Mouse (Mus musculus) heart, embryonic 12.5 days (tissue): ENCODE data around the gene St6galnac6. TPM values are rescaled to one million over a fixed set of nuclear protein-coding genes. Genes with fewer than 3 reads are reported as not detected.

ENCODE experiments used
- ATAC-seq: fragments of 200-750 bp; cut with Nextera tagmentation; 2 replicates; pipeline ENCODE4 v1.8.0; 2017; ENCODE audit warnings: moderate TSS enrichment, moderate library complexity; ENCODE audit not compliant: insufficient number of reproducible peaks, low FRiP score
- H3K27ac ChIP-seq: fragments of 300-500 bp; sonication (generic); 2 replicates; pipeline ENCODE4 v1.5.1; 2016; ENCODE audit warnings: mild to moderate bottlenecking, moderate library complexity; ENCODE audit not compliant: poor library complexity, severe bottlenecking
- H3K27me3 ChIP-seq: fragments of 300-500 bp; sonication (generic); replicated peaks from 2 replicates; pipeline ENCODE4 v1.6.1; 2016; ENCODE audit warnings: mild to moderate bottlenecking, moderate library complexity
- H3K36me3 ChIP-seq: fragments of 300-500 bp; sonication (generic); 2 replicates; pipeline ENCODE4 v1.6.1; 2016; ENCODE audit warnings: mild to moderate bottlenecking, moderate library complexity
- H3K4me1 ChIP-seq: fragments of 300-500 bp; sonication (generic); replicated peaks from 2 replicates; pipeline ENCODE4 v1.6.1; 2016; ENCODE audit warnings: mild to moderate bottlenecking
- H3K4me2 ChIP-seq: fragments of 300-500 bp; sonication (generic); 2 replicates; pipeline ENCODE4 v1.6.1; 2016; ENCODE audit warnings: mild to moderate bottlenecking, moderate library complexity
- H3K4me3 ChIP-seq: fragments of 300-500 bp; sonication (generic); 2 replicates; pipeline ENCODE4 v1.5.1; 2016; ENCODE audit warnings: mild to moderate bottlenecking
- H3K9ac ChIP-seq: fragments of 300-500 bp; sonication (generic); 2 replicates; pipeline ENCODE4 v1.6.1; 2016; ENCODE audit warnings: mild to moderate bottlenecking, moderate library complexity
- H3K9me3 ChIP-seq: fragments of 300-500 bp; sonication (generic); replicated peaks from 2 replicates; pipeline ENCODE4 v1.6.1; 2016; ENCODE audit warnings: mild to moderate bottlenecking, moderate library complexity
- WGBS: fragments of 180-500 bp; shearing (Covaris S2); methylation state at CpG from one replicate; pipeline ENCODE4 v1.1.7; 2016; 5-methylcytosine and 5-hydroxymethylcytosine counted together
- polyA plus RNA-seq: library from polyadenylated mRNA; unstranded; fragments of >200 nt; fragmentation: Nextera tagmentation; extraction: Ambion mirVana; gene quantifications from 2 replicates; pipeline ENCODE4 v1.2.1, GENCODE M21; 2016

Gene St6galnac6
- polyA plus RNA-seq, 1 experiment from 2014 or later, result 31.6 TPM

DNA sequence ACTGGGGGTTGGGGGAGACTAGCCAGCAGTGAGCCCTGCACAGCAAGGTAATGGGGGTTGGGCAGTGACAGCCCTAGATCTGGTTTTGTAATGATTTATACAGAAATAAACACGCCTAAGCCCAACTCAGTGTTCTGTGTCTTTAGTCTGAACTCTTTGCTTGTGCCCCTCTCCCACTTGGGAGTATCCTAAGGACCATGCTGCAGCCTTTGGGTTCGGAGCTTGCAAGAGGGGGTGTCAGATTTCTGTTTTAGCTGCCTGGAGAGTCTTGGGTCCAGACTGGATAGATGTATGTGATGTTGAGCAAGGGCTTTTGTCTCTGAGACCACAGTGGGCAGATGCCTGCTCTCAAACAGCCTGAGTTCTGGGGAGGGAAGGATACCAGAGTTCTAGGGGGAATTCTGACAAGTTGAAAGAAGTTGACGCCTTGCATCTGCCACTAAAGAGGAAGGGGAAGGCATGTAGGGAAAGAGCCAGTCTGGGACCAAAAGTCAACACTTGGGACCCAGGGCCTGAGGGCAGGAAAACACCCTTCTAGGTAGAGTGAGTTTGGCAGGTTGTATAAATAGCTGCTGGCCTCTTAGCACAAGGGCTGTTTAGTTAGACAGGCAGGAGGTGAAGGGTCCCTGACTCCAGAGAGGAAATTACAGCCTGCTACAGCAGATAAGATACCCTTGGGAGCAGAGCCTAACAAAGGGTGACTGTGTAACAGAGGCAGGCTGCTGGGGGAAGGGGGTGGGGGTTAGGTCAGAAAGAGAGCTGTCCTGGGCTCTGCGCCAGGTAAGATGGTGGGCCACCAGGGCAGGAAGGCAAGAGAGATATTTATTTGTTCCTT is 21.4 kb downstream of the St6galnac6 start:
- Histone ChIP-seq H3K4me2 (peak overlapping the region; percentile 56), H3K4me1 (peaks cover 69% of the 10 kb centered on the region), H3K9ac (peak overlapping the region; percentile 68), H3K27ac (peak overlapping the region; percentile 99), H3K4me3 (peak overlapping the region; percentile 17; the same call in 1 of the 2 replicates), H3K27me3 (no peaks in the 10 kb centered on the region), H3K36me3 (peaks cover 31% of the 10 kb centered on the region), H3K9me3 (peaks cover 3% of the 10 kb centered on the region; the same call in 1 of the 2 replicates)
- peak; percentile 84 for ATAC-seq
- WGBS, result 4% methylated on average over 4 of the region's 4 CpGs

DNA sequence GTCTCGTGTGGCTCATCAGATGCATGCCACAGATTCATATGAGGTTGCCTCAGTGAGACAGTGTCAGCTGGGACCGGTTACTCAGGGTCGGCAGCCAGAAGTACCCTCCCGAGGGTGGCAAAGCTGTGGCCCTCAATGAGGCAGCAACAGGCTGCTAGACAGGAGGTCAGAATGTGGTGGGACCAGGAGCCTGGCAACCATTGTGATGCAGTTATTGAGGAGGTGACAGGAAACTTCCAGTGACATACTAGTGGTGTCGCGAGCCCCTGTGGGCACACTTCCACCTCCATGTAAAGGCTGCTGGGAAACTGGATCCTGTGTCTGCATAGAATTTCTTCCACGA is 22.0 kb downstream of the St6galnac6 start, which contains the start of gene Ak1:
Ak1 (plus strand) TSS at position 242 of the 343 bp plus-strand sequence.
- H3K27ac ChIP-seq, result peak within 1 kb of the TSS; percentile 99
- no peak; the same call in 1 of the 2 replicates for ATAC-seq

DNA sequence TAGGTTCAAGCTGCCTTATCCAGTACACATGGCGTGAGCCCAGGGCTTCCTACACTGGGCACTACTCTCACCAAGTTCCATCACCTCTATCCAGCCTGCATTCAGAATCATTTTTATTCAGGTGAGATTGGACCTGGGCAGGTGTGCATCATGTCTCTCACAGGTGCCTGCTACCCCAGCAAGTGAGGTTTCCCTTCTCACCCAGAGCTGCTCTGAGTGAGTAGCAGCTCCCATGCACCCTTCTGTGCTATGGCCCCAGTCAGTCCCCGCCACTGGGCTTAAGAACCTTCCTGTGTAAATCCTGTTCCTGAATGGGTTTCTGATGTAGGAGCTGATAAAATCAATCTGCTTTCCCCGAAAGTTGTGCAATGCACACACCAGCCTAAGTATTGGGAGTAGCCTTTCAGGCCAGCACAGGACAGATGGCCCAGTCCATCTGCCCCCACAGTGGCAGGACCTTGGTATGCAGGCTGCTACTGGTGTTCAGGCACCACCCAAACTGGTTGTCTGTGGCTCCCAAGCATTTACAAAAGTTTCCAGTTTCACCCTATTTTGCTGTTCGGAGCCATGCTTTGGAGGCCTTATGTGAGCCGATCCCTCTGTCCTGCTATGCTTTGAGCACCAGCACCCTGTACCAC is 24.7 kb downstream of the St6galnac6 start:
- H3K9ac ChIP-seq, result peak overlapping the region; percentile 82; the same call in 1 of the 2 replicates

More for the DNA sequence above, 22.0 kb downstream of the St6galnac6 start, which contains the start of gene Ak1:
- Histone ChIP-seq H3K9ac (peak within 1 kb of the TSS; percentile 68), H3K36me3 (peaks cover 27% of the 10 kb centered on the region), H3K27me3 (no peaks in the 10 kb centered on the region), H3K4me3 (peak within 1 kb of the TSS; percentile 17), H3K9me3 (peaks cover 3% of the 10 kb centered on the region; the same call in 1 of the 2 replicates), H3K4me2 (peak within 1 kb of the TSS; percentile 56), H3K4me1 (peaks cover 75% of the 10 kb centered on the region)
- WGBS, result 4% methylated on average over 7 of the region's 7 CpGs

DNA sequence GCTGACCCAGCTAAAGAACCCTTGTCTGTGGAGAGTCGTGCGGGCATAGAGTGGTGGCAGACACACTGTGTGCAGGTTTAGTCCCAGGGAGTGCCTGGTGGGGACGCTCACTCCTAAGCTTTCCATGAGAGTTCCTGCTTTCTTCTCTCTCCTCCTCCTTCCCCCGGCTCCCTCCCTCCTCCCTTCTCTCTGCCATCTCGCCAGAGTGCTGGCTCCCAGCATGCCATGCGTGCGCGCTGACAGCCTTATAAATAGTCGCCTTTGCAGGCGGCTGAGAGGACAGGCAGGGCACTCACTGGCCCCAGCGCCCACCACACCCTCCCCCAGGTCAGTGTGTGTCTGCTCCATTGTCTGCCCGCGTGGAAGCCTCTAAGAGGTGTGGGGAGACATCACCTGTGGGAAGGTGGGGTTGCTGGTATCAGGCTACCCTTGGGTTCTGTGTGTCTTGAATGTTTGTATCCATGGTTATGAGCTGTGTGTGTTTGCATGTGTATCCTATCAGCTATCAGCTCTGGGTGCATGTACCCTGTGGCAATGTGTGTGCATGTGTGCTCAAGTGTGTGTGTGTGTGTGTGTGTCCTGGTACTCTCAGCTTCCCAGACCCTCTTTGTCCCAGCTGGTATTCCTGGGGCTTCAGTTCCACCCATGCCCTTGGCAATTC is 25.8 kb downstream of the St6galnac6 start:
- H3K4me1 ChIP-seq, result peaks cover 87% of the 10 kb centered on the region
- peak overlapping the region; percentile 97 for H3K27ac ChIP-seq
- H3K9ac ChIP-seq, result peak overlapping the region; percentile 82
- H3K27me3 ChIP-seq, result no peaks in the 10 kb centered on the region
- H3K4me3 ChIP-seq, result peak overlapping the region; percentile 45
- H3K9me3 ChIP-seq, result no peaks in the 10 kb centered on the region; the same call in 1 of the 2 replicates
- H3K36me3 ChIP-seq, result peaks cover 7% of the 10 kb centered on the region; the same call in 1 of the 2 replicates
- peak overlapping the region; percentile 69 for H3K4me2 ChIP-seq
- ATAC-seq, result peak; percentile 53
- WGBS, result 2% methylated on average over 13 of the region's 13 CpGs

More for the DNA sequence above, 24.7 kb downstream of the St6galnac6 start:
- H3K27ac ChIP-seq, result peak overlapping the region; percentile 97
- 62% methylated on average over 5 of the region's 5 CpGs for WGBS
- H3K27me3 ChIP-seq, result no peaks in the 10 kb centered on the region
- H3K36me3 ChIP-seq, result peaks cover 1% of the 10 kb centered on the region
- peaks cover 93% of the 10 kb centered on the region for H3K4me1 ChIP-seq
- no peaks in the 10 kb centered on the region; the same call in 1 of the 2 replicates for H3K9me3 ChIP-seq
- no peak for ATAC-seq
- H3K4me3 ChIP-seq, result no peak overlapping the region
- no peak overlapping the region for H3K4me2 ChIP-seq

DNA sequence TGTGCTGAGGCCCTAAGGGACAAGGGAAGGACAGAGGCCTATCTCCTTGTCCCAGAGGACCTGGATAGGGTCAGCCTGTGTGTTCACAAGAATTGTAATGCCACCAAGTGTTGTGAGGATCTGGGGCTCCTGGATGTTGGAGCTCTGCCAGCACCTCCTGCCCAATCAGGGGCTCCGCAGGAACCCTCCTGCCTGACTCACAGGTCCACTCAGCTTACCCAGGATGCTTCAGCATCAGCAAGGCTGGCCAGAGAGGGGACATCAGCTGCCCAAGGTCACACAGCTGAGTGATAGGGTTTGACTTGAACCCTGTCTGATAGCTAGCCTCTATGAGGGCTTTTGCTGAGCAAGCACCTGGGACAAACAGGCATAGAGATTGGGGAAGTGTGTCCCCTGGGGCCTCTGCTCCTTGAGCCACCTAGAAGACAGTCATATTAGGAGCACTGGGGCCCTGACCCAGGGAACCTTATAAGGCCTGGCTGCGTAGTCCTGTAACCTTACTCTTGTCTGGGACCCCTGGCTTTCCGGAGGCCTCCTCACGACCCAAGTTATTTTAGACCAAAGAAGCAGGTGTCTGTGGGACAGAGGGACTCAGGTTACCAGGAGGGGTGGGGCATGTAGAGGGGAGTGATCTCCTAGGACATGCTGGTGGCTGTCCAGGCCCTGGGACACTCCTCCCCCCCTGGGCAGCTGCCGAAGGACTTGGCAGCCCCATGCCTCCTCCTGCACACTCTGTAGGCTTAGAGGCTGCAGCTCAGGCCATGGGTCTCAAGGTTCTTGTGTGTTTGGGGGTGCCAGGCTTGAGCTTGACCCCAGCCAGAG is 26.6 kb downstream of the St6galnac6 start:
- Histone ChIP-seq H3K27me3 (no peaks in the 10 kb centered on the region), H3K9me3 (no peaks in the 10 kb centered on the region; the same call in 1 of the 2 replicates), H3K27ac (peak overlapping the region; percentile 97), H3K4me1 (peaks cover 80% of the 10 kb centered on the region), H3K4me3 (peak overlapping the region; percentile 45), H3K9ac (peak overlapping the region; percentile 82), H3K36me3 (peaks cover 14% of the 10 kb centered on the region), H3K4me2 (peak overlapping the region; percentile 69)
- peak; percentile 10; the same call in 1 of the 2 replicates for ATAC-seq
- WGBS, result 29% methylated on average over 5 of the region's 5 CpGs

DNA sequence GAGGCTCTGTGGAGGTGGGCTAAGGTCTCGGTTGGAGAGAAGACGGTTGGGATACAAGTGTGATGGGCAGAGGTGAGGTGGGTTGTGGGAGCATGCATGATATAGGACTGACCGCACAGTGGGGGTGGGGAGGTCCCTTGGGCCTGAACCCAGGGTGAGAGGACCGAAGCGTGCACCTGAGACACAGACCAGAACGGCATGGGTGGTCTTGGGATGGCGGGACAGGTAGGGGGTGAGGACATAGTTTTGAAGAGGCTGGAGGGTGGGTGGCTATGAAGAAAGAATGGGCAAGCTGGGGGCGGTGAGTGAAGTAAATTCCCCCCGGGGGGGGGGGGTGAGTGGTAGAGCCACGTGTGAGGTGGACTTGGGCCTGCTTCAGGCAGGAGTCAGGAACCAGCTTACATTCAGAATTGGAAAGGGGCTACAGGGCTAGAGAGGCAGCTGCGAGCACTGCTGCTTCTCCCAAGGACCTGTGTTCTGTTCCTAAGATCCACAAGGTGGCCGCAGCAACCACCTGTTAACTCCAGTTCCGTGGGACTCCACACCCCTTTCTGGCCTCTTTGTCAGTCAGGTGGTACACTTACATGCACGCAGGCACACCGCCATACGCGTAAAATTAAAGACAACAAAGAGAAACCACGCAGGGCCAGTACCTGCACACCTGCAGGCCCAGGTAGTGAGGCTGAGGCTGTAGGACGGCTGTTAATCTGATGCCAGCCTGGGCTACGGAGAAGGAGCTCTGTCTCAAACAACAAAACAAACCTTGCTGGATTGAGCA is 27.9 kb downstream of the St6galnac6 start:
- H3K9ac ChIP-seq, result peak overlapping the region; percentile 82
- no peak for ATAC-seq
- H3K36me3 ChIP-seq, result peaks cover 26% of the 10 kb centered on the region
- H3K4me3 ChIP-seq, result peak overlapping the region; percentile 45
- H3K9me3 ChIP-seq, result no peaks in the 10 kb centered on the region; the same call in 1 of the 2 replicates
- H3K27ac ChIP-seq, result peak overlapping the region; percentile 97
- H3K4me2 ChIP-seq, result peak overlapping the region; percentile 69
- WGBS, result 62% methylated on average over 20 of the region's 20 CpGs
- peaks cover 75% of the 10 kb centered on the region for H3K4me1 ChIP-seq
- H3K27me3 ChIP-seq, result no peaks in the 10 kb centered on the region

DNA sequence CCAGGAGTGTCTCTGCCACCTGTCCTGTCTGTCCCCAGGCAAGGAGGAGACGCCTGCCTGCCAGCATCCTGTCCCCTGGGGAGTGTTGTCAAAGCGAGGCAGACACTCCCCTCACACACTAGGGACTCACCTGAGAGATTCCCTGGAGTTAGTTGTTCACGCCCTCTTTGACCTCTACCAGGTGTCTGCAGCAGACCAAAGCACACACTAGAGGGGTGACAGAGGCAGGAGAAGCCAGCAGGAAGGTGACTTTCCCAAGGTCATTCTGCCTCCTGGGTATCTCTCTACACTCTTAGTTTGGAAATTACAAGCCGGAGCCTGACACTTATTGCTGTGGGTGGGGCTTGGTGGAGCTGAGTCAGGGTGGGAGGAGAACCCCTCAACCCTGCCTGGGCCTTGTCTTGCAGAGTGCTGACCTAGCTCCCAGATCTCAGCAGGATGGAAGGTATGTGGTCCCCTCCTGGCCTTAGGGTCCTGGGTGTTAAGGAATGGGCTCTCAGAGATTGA is 28.6 kb downstream of the St6galnac6 start:
- H3K9ac ChIP-seq, result peak overlapping the region; percentile 82
- H3K9me3 ChIP-seq, result no peaks in the 10 kb centered on the region; the same call in 1 of the 2 replicates

DNA sequence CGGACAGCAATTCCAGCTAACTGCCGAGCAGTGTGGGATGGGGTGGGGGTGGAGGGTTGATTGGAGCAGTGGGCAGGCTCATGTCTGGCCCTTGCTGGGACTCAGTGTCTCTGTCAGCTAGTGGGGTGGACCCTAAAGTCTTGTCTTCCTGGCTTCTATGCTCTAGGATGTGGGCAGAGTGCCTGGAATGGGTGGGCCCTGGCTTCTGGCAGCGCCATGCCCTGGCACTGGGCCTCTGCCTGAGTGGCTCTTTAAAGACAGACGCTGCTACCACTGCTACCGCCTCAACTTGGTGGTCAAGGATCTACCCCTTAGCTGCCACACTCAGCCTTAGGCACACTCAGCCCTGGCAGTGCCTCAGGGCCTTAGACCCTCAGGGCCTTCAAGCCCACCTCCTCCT is 29.2 kb downstream of the St6galnac6 start:
- ATAC-seq, result no peak
- H3K4me3 ChIP-seq, result peak overlapping the region; percentile 17
- H3K27ac ChIP-seq, result peak overlapping the region; percentile 97
- no peaks in the 10 kb centered on the region for H3K9me3 ChIP-seq
- peak overlapping the region; percentile 63 for H3K9ac ChIP-seq
- H3K27me3 ChIP-seq, result no peaks in the 10 kb centered on the region
- peak overlapping the region; percentile 69 for H3K4me2 ChIP-seq
- H3K4me1 ChIP-seq, result peaks cover 77% of the 10 kb centered on the region
- 26% methylated on average over 5 of the region's 5 CpGs for WGBS
- peaks cover 39% of the 10 kb centered on the region for H3K36me3 ChIP-seq

More for the DNA sequence above, 28.6 kb downstream of the St6galnac6 start:
- peak overlapping the region; percentile 17 for H3K4me3 ChIP-seq
- peaks cover 73% of the 10 kb centered on the region for H3K4me1 ChIP-seq
- ATAC-seq, result no peak
- H3K4me2 ChIP-seq, result peak overlapping the region; percentile 69
- peak overlapping the region; percentile 97 for H3K27ac ChIP-seq
- H3K36me3 ChIP-seq, result peaks cover 32% of the 10 kb centered on the region
- 47% methylated on average over 4 of the region's 4 CpGs for WGBS
- H3K27me3 ChIP-seq, result no peaks in the 10 kb centered on the region

DNA sequence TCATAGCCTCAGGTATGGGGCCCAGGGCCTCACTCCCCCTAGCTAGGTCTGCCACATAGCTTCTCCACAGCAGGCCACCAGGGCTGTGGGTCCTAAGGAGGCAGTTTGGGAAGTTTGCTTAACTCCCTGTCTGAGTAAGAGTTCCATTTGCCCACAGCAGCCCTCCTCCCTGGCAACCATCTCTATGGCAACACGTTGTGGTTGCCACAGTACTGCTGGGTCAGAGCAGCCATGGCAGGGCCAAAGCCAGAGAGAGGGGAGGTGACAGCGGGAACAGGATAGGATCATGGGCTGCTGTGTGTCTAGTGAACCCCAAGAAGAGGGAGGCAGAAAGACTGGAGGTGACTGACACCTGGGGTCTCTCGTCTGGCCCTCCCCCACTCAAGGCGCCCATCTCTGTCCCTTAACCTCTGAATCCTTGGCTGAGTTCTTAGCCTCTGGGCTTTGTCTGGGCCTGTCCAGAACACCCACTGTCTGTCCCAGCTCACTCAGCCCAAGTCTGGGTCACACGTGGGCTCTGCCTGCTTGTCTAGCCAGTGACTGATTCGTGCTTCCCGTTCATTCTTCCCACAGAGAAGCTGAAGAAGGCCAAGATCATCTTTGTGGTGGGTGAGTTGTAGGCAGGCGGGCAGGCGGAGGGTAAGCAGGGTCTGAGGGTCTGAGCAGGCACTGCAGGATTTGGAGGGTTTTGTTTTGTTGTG is 29.9 kb downstream of the St6galnac6 start:
- 46% methylated on average over 9 of the region's 9 CpGs for WGBS
- Histone ChIP-seq H3K27me3 (no peaks in the 10 kb centered on the region), H3K9me3 (no peaks in the 10 kb centered on the region), H3K36me3 (peaks cover 45% of the 10 kb centered on the region), H3K4me2 (peak overlapping the region; percentile 69), H3K4me3 (no peak overlapping the region), H3K4me1 (peaks cover 76% of the 10 kb centered on the region), H3K27ac (peak overlapping the region; percentile 97; the same call in 1 of the 2 replicates), H3K9ac (peak overlapping the region; percentile 63)
- ATAC-seq, result no peak
